In the genomic region with DNA sequence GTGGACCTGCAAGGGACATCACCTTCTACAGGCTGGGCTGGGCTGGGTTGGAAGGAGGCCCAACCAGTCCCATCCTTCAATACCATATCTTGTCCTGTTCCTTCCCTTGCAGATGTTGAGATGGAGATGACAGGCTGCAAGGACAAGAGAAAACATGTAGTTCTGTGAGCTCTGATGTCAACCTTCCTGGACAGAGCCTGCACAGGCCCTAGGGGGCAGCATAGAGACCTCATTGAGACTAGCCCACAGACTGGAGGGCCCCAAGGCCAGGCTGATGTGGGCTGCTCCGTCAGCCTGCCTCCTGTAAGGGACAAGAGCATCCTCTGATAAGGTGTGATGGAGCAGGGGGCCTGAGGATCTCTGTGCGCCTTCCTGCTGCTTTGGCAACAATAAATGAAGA, we compare ENCODE assay signal across 8 mouse cellular contexts. TPM values are rescaled to one million over a fixed set of nuclear protein-coding genes. Genes with fewer than 3 reads are reported as not detected.
DNase-seq lines count a peak whose midpoint lies in the region; TF ChIP-seq lines count a peak whose summit lies in the region.
"Had no signal": no experiment of that assay in that cellular context is flagged by ENCODE, and none has a peak within 500 bp of the region (broad histone marks: within the 10 kb centered on the region; RNA-seq: fewer than 3 reads in every experiment).

No protein-coding gene starts in this region.

- no peak for DNase-seq in layer of hippocampus, adult 2 months (ENCODE audit: low spot score in 2 of 2)
- DNase-seq in layer of hippocampus, adult 9-10 months (ENCODE audit: low spot score): no peak
- peak; percentile 83 for DNase-seq in MEL (ENCODE audit: low read depth, low spot score)
- peak; percentile 80 for DNase-seq in c-Kit-positive CD71-positive TER-119-negative erythroid progenitor cells, embryonic 14.5 days (ENCODE audit: low read depth)
- peak; percentile 65 for DNase-seq in kidney, postnatal 10 days
- DNase-seq in layer of hippocampus, postnatal 14 days (ENCODE audit: low spot score in 2 of 2): no peak

- peak; percentile 26 for TF ChIP-seq RAD21 in MEL (IDR thresholded peaks at IDR 0.05; ENCODE audit: low read depth, low read length)

- no peak for TF ChIP-seq EP300 in MEL (IDR thresholded peaks at IDR 0.05; ENCODE audit: low read depth in 1 of 2, low read length in 2 of 2)

- H3K9me3 ChIP-seq in MEL (replicated peaks; ENCODE audit: insufficient read depth, low read length): no peaks in the 10 kb centered on the region

- peaks cover 0 to 6% of the 10 kb centered on the region in 2 experiments; a peak in 1 of 4 replicates for H3K4me1 ChIP-seq in MEL (ENCODE audit: control insufficient read depth in 1 of 2, insufficient read depth in 2 of 2, low read length in 2 of 2)
- peaks cover 7% of the 10 kb centered on the region for H3K4me1 ChIP-seq in small intestine, adult 2 months (ENCODE audit: control insufficient read depth, insufficient read depth, insufficient read length, low read length)

- peaks cover 0 to 8% of the 10 kb centered on the region in 2 experiments; a peak in 2 of 4 replicates for H3K36me3 ChIP-seq in MEL (ENCODE audit: control insufficient read depth in 1 of 2, insufficient read depth in 2 of 2, low read length in 2 of 2)
- H3K36me3 ChIP-seq in small intestine, adult 2 months (ENCODE audit: control insufficient read depth, insufficient read depth, low read length): peaks cover 23% of the 10 kb centered on the region

- no peak overlapping the region for H3K27ac ChIP-seq in layer of hippocampus, adult 2 months
- no peak overlapping the region for H3K27ac ChIP-seq in MEL (ENCODE audit: control insufficient read depth, low read depth, low read length)
- no peak overlapping the region for H3K27ac ChIP-seq in small intestine, adult 2 months (ENCODE audit: insufficient read depth, low read depth, low read length)
- H3K27ac ChIP-seq: macrophage had no signal

- TF ChIP-seq POLR2A in MEL (IDR thresholded peaks at IDR 0.05; ENCODE audit: control insufficient read depth in 1 of 2, insufficient read depth in 1 of 2, low read depth in 1 of 2, low read length in 2 of 2, poor library complexity in 1 of 2): no peak
- TF ChIP-seq POLR2A in small intestine, adult 2 months (IDR thresholded peaks at IDR 0.05; ENCODE audit: low read depth, low read length): no peak

- no peak overlapping the region for H3K9ac ChIP-seq in MEL (ENCODE audit: control insufficient read depth, low read depth, low read length, poor library complexity, severe bottlenecking)

- WGBS in small intestine, adult 2 months: 57% methylated on average over 2 of the region's 2 CpGs

- peaks cover 6% of the 10 kb centered on the region in 2 experiments for H3K27me3 ChIP-seq in MEL (ENCODE audit: control insufficient read depth in 1 of 2, insufficient read depth in 2 of 2, low read length in 2 of 2)
- H3K27me3 ChIP-seq in small intestine, adult 2 months (ENCODE audit: control insufficient read depth, insufficient read depth, low read length): peaks cover 7% of the 10 kb centered on the region

- no peak overlapping the region for H3K4me3 ChIP-seq in layer of hippocampus, adult 2 months
- H3K4me3 ChIP-seq in MEL (ENCODE audit: control insufficient read depth in 1 of 2, insufficient read depth in 1 of 2, low read depth in 2 of 2, low read length in 2 of 2): no peak overlapping the region
- no peak overlapping the region for H3K4me3 ChIP-seq in small intestine, adult 2 months (ENCODE audit: low read depth, low read length)

- H3K79me2 ChIP-seq in MEL (ENCODE audit: control insufficient read depth, insufficient read depth, low read length, poor library complexity): peaks cover 4% of the 10 kb centered on the region; the same call in 1 of the 2 replicates

- peak; percentile 70 for TF ChIP-seq CTCF in layer of hippocampus, adult 2 months (conservative IDR thresholded peaks at IDR 0.05)
- peak; percentile 75 to 78 (median 77) for TF ChIP-seq CTCF in MEL (IDR thresholded peaks at IDR 0.05 in 2 of 3, conservative IDR thresholded peaks at IDR 0.05 in 1 of 3; ENCODE audit: control insufficient read depth in 1 of 3, insufficient read depth in 1 of 3, low read depth in 2 of 3, low read length in 3 of 3, poor library complexity in 1 of 3, severe bottlenecking in 1 of 3)
- TF ChIP-seq CTCF in small intestine, adult 2 months (IDR thresholded peaks at IDR 0.05; ENCODE audit: extremely low read depth, insufficient read length, insufficient replicate concordance, low read depth, low read length): peak; percentile 33; the same call in 1 of the 2 replicates

TF ChIP-seq in MEL, 35 proteins besides CTCF, POLR2A, EP300 and RAD21:
- 0 out of 2 replicates have a peak, but pooled peaks have one; percentile 10 for TF ChIP-seq GABPA (IDR thresholded peaks at IDR 0.05; ENCODE audit: low read depth, low read length)
- peak; percentile 52 for TF ChIP-seq SMC3 (IDR thresholded peaks at IDR 0.05; ENCODE audit: low read depth, low read length)
- peak; percentile 39; the same call in 1 of the 2 replicates for TF ChIP-seq SIN3A (IDR thresholded peaks at IDR 0.05; ENCODE audit: low read length)
- TF ChIP-seq ZNF384 (IDR thresholded peaks at IDR 0.05; ENCODE audit: low read depth, low read length): peak; percentile 8; the same call in 1 of the 2 replicates
- no peak for TF ChIP-seq POLR2AphosphoS2 (IDR thresholded peaks at IDR 0.05; ENCODE audit: low read length)

RNA-seq across cellular contexts. Expression of a gene that starts 2.0 kb away (rescaled TPM):
- total RNA-seq in layer of hippocampus, adult 2 months (2021): 1 to 10 TPM; 7.0 to 7.4 TPM
- 16.9 and 17.7 TPM in 2 replicates for total RNA-seq in MEL (2012; rRNA removed)
- polyA plus RNA-seq in MEL (2012; ENCODE audit: insufficient read depth in 1 of 2, insufficient read length in 2 of 2, low read depth in 1 of 2, low replicate concordance in 2 of 2, missing spikeins in 1 of 2): 10 to 100 TPM in 1 of 2 experiments, not detected in 1; 11.4 TPM
- polyA plus RNA-seq in small intestine, adult 2 months (2012; rRNA removed): 6.8 and 9.0 TPM in 2 replicates
- total RNA-seq in layer of hippocampus, postnatal 14 days (2021): 1 to 10 TPM; 5.1 to 5.2 TPM

RNA-seq across cellular contexts. Expression of a gene that starts 4.6 kb away (rescaled TPM):
- total RNA-seq in layer of hippocampus, adult 2 months (2021): 1 to 10 TPM; 7.1 to 9.7 TPM
- 0.12 TPM in 1 of 2 replicates, not detected in the other for total RNA-seq in MEL (2012; rRNA removed)
- polyA plus RNA-seq in MEL (2012; ENCODE audit: insufficient read depth in 1 of 2, insufficient read length in 2 of 2, low read depth in 1 of 2, low replicate concordance in 2 of 2, missing spikeins in 1 of 2): 1 to 10 TPM in 1 of 2 experiments, not detected in 1; 2.8 TPM
- polyA plus RNA-seq in small intestine, adult 2 months (2012; rRNA removed): 1.5 and 1.8 TPM in 2 replicates
- total RNA-seq in layer of hippocampus, postnatal 14 days (2021): 10 to 100 TPM; 14.8 TPM

RNA-seq across cellular contexts. Expression of a gene that starts 8.9 kb away (rescaled TPM):
- total RNA-seq in layer of hippocampus, adult 2 months (2021): 100 to 1,000 TPM in 1 of 2 experiments, 10 to 100 TPM in 1; 88.3 to 103 TPM
- total RNA-seq in MEL (2012; rRNA removed): 21.2 and 27.2 TPM in 2 replicates
- 10 to 100 TPM in 1 of 2 experiments, not detected in 1; 56.6 TPM for polyA plus RNA-seq in MEL (2012; ENCODE audit: insufficient read depth in 1 of 2, insufficient read length in 2 of 2, low read depth in 1 of 2, low replicate concordance in 2 of 2, missing spikeins in 1 of 2)
- polyA plus RNA-seq in small intestine, adult 2 months (2012; rRNA removed): 18.5 and 48.0 TPM in 2 replicates
- 100 to 1,000 TPM in 1 of 2 experiments, 10 to 100 TPM in 1; 93.5 to 126 TPM for total RNA-seq in layer of hippocampus, postnatal 14 days (2021)

RNA-seq across cellular contexts. Expression of a gene that starts 26.6 kb away (rescaled TPM):
- 10 to 100 TPM; 53.1 to 54.5 TPM for total RNA-seq in layer of hippocampus, adult 2 months (2021)
- 8.1 and 8.3 TPM in 2 replicates for total RNA-seq in MEL (2012; rRNA removed)
- 10 to 100 TPM in 1 of 2 experiments, not detected in 1; 26.7 TPM for polyA plus RNA-seq in MEL (2012; ENCODE audit: insufficient read depth in 1 of 2, insufficient read length in 2 of 2, low read depth in 1 of 2, low replicate concordance in 2 of 2, missing spikeins in 1 of 2)
- 151 and 372 TPM in 2 replicates for polyA plus RNA-seq in small intestine, adult 2 months (2012; rRNA removed)
- total RNA-seq in layer of hippocampus, postnatal 14 days (2021): 10 to 100 TPM; 90.9 to 100.0 TPM

RNA-seq across cellular contexts. Expression of a gene that starts 34.1 kb away (rescaled TPM):
- 100 to 1,000 TPM; 331 to 341 TPM for total RNA-seq in layer of hippocampus, adult 2 months (2021)
- 4.8 and 6.8 TPM in 2 replicates for total RNA-seq in MEL (2012; rRNA removed)
- 10 to 100 TPM in 1 of 2 experiments, not detected in 1; 19.3 TPM for polyA plus RNA-seq in MEL (2012; ENCODE audit: insufficient read depth in 1 of 2, insufficient read length in 2 of 2, low read depth in 1 of 2, low replicate concordance in 2 of 2, missing spikeins in 1 of 2)
- polyA plus RNA-seq in small intestine, adult 2 months (2012; rRNA removed): 3.7 and 6.6 TPM in 2 replicates
- total RNA-seq in layer of hippocampus, postnatal 14 days (2021): 100 to 1,000 TPM; 401 to 436 TPM

Comparison
In these comparisons a context has a peak if more than half of its experiments do, and no peak if none do; other contexts are left out.
1. DNase-seq: peak in MEL (single experiment), c-Kit-positive CD71-positive TER-119-negative erythroid progenitor cells, embryonic 14.5 days (single experiment) and kidney, postnatal 10 days (single experiment); none in layer of hippocampus, adult 2 months (0 of 2), layer of hippocampus, adult 9-10 months (single experiment) and layer of hippocampus, postnatal 14 days (0 of 2).
2. Peak in every context shown above with its lines, with median percentiles within 50 percentile points of each other: CTCF ChIP-seq.